Mouse (Mus musculus): ENCODE results near the gene Yy1.
A peak's percentile ranks its signal among the peaks of the same experiment; 100 is the strongest.

Gene Yy1

DNA sequence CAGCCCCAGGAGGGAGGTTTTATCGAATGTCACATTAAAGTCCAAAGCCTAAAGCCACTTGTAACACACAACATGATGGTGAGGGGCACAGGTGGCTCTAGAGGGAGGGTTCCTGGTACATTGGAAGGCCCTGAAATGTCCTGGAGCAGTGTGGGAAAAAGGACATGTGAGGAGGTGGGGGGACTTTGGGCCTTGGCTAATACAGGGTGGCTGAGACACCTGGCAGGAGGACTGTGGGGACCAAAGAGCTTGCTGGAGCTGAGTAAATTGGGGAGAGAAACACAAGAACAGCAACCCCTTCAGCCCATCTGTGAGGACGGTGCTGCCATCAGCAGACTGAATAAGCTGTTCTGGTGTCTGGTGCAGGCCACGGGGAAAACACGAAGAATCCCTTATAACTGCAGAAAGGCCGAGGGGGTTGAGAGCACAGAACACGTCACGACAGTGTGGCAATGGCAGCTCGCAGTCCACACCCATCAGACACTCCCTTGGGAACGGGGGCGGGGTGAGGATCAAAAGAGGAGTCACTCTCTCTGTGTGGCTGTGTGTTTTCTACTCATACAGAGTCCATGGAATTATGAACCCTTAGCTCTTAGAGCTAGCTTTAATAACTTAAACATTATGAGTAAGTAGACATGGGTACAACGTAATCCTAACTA, 24.4 kb upstream of the Yy1 start:
- DNase-seq (ENCODE audit: low read depth, low spot score) = no peak

DNA sequence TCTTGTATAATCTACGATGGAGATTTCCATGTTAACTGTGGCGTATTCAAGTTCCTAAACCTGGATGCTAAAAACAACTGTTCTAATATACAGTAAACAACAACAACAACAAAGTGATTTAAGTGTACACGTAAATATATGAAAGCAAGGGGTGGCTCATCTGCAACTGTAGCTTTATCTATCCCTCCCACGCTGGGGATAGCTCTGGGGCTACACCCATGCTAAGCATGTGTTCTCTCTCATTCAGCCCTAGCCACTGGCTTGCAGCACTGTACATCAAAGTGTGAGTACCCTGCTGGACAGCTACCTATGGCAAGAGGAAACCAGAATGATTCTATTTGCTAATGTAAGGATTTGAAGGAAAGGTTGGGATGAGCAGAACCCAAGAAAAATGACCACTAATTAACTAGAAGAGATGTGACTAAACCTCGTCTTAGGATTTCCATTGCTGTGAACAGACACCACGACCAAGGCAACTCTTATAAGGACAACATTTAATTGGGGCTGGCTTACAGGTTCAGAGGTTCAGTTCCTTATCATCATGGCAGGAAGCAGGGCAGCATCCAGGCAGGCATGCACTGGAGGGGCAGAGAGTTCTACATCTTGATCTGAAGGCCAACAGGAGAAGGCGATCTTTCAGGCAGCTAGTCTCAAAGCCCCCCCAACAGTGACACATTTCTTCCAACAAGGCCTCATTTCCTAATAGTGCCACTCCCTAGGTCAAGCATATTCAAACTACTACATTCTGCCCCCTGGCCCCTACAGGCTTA, 12.5 kb upstream of the Yy1 start:
- no peak for DNase-seq (ENCODE audit: low read depth, low spot score)

DNA sequence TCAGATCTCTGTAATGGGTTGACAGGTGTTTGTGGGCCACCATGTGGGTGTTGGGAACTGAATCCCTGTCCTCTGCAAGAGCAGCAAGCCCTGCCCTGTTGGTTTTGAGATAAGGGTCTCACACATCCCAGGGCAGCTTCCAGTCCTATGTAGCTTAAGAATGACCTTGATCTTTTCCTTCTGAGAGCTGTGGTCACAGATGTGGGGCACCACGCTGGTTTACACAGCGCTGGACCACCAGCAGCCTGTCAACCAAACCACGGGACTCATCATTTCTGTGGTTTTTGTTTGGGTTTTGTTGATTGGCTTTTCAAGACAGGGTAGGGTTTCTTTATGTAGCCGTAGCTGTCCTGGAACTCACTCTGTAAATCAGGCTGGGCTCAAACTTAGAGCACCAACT, 7.6 kb upstream of the Yy1 start:
- DNase-seq (ENCODE audit: low read depth, low spot score) = no peak

DNA sequence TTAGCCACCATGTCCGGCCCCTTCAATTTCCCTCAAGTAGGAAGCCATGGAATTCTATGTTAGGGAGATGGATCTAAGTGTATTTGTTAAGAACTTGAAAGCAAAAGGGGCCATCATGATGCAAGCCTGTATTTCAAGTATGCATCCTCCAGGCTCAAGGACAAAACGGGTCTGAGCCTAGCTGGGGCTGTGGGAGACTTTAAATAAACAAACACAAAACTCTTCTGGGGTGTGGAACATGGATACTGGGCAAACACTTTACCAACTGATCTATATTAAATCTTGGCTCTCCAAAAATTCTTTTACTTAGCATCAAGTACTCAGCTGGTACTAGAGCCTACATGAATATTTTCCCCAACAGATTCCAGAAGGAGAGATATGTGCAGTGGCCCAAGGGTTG, 5.4 kb upstream of the Yy1 start:
- no peak for DNase-seq (ENCODE audit: low read depth, low spot score)

DNA sequence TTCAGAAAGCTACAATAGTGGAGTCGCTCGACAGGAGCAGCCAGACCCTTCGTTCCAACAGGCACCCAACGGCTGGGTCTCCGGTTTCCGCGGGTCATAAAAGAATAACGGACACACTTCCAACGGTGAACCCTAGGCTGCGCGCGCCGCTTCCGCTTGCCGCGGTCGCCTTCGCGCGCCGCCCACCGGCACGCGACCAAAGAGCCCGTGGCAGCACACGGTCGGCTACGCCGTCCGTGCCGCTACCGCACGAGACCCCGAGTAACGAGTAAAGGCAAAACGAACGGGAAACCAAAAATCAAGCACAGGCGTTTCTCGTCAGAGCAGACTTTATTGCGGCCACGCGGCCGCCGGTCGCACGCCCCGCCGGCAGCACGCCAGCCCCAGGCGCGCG, 624 bp upstream of the Yy1 start:
- peak; percentile 85 for DNase-seq (ENCODE audit: low read depth, low spot score)

DNA sequence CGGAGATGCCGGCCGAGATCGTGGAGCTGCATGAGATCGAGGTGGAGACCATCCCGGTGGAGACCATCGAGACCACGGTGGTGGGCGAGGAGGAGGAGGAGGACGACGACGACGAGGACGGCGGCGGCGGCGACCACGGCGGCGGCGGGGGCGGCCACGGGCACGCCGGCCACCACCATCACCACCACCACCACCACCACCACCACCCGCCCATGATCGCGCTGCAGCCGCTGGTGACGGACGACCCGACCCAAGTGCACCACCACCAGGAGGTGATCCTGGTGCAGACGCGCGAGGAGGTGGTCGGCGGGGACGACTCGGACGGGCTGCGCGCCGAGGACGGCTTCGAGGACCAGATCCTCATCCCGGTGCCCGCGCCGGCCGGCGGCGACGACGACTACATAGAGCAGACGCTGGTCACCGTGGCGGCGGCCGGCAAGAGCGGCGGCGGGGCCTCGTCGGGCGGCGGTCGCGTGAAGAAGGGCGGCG, 724 bp downstream of the Yy1 start:
- no peak for DNase-seq (ENCODE audit: low read depth, low spot score)

DNA sequence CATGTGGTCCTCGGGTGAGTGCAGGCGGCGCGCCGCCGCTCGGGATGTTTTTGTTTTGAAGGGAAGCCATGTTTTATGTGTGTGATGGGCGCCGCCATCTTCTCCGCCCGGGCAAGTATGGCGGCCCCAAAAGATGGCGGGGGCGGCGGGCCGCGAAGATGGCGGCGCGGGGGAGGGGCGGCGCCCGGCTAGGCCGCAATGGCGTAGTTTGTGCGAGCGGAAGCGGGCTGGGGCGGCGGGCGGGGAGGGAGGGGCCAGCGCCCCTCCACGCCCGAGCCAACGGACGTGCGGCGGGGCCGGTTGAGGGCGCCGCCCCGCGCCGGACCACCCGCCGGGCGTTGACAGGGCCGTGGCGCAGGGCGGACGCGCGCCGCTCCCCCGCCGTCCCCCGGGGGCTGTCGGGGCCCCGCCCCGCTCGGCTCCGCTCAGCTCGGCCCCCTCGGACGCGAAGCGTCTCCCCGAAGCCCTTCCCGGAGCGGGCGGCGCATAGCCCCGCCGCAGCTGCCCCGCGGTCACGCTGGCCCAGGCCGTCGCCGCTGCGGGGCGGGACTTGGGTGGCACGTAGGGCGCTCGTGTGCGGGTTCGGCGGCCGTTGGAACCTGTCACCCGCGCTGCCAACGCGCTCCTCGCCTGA, 1.4 kb downstream of the Yy1 start:
- peak; percentile 69 for DNase-seq (ENCODE audit: low read depth, low spot score)

DNA sequence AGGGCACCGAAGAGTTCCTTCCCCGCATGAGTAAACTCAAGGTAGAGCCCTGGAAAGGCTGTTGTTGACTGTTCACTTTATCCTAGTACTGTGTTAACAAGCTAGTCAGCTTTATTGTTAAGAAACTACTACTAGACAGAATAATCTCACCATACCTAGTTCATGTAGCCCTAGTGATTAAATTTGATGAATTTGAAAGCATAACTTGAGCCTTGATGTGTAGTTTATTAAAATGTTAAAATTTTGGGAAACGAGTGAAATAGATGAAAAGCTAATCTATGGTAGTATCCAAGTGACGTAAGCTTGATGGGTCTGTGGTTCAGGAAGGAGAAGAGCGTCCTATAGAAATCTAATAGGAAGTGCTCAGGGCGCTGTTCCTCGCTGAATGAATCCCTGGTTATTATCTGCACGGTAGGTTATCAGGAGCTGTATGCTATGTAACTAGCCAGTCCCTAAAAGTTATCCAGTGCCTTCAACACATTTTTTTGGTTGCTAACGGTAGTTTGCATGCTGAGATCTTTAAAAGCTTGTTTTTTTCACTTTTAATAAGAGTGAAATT, 2.3 kb downstream of the Yy1 start:
- DNase-seq (ENCODE audit: low read depth, low spot score) = no peak

DNA sequence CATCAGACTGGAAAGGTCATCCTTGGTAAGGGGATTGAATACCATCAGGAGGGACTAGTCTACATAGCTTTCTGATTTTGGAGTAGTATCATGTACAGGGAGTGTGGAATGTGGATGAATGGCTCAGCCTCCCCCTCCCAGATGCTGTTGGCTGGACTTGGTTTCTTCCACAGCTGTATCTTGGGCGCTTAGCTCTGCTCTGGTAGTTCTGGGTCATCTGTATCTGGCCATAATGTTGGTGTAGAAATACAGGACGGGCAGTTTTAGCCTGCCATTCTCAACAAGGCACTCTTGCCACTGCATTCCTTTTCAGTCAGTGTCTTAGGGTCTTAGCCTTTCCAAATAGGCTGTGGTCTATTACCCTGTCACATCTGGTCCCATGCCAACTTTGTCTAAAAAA, 8.8 kb downstream of the Yy1 start:
- DNase-seq (ENCODE audit: low read depth, low spot score) = no peak

DNA sequence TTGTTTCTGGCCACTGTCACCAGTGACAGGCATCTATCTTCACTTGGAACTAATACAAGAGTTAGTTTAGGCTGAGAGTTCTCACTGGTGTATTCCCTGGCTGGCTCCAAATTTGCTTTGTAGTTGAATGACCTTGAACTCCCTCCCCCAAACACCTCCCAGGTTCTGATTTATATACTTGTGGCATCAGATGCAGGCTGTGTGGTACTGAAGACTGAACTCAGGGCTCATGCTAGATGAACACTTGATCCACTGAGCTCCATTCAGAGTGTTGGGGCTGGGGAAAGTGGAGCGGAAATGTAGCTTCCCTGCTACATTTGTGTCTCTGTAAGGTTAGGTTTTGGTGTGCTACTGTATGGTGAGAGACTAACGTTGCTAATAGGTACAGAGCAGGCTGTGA, 11.6 kb downstream of the Yy1 start:
- no peak for DNase-seq (ENCODE audit: low read depth, low spot score)

DNA sequence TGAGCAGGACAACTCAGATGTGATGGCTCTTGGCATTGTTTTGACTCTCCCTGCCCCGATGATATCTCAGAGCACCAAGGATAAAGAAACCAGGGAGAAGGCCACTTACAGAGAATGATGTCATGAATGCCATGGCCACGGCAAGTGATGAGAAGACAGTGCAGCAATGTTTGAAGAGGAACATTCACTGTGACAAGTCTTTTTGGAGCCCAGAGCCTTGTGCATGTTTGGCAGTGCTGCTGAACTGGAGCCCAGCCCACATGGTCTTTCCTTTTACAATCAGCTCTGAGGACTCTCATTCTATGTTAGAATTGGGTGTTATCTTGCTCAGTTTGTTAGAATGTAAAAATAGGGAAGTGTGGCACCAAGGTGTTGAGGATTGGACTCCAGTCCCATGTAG, 15.7 kb downstream of the Yy1 start:
- DNase-seq (ENCODE audit: low read depth, low spot score) = no peak

DNA sequence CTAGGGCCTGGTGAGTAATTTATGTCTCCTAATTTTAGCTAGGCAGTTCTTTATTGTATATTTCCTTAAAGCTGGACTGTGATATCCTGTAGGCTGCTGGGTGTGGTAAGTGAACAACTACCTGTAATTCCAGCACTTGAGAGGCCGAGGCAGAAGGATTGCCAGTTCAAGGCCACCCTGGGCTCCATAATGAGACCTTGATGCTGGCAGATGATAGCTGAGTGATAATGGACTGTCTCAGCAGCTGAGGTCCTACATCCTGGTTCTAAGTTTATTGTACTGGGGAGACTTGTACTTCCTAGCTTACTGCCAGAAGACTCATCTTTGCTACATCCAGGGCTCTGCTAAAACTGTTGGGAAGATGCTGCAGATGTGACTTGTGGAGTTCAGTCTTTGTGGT, 17.0 kb downstream of the Yy1 start:
- no peak for DNase-seq (ENCODE audit: low read depth, low spot score)

DNA sequence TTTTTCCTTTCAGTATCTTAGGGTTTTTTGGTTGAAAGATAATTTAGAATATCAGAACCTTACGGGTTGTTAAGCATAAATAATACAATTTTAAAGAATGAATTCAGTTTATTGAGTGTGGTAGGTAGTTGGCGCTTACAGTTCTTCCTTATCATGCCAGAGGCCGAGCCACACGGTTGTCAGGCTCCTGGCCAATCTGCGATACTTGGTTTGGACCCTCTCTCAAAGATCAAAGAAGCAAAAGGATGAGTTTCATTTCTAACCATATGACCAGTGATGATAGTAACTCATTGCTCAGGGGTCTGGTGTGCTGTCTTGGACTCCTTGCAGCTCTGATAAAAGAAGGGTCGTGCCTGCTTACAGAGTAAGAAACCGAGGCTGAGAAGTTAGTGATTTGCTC, 17.5 kb downstream of the Yy1 start:
- DNase-seq (ENCODE audit: low read depth, low spot score) = no peak

DNA sequence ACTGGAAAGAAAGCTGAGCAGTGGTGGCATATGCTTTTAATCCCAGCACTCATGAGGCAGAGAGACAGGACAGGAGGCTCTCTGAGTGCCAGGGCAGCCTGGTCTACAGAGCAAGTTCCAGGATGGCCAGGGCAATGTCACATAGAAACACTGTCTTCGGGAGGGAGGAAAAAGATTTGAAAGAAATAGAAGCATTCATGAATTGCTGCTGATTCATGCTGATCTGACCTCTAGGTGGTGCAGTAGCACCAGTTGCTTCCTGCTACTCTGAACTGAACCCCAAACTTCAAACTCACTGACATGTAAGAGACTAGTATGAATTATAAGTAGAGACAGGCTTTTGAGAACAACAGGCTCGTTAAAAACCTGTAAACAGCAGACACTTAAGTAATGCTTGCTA, 18.4 kb downstream of the Yy1 start:
- DNase-seq (ENCODE audit: low read depth, low spot score) = peak; percentile 36

DNA sequence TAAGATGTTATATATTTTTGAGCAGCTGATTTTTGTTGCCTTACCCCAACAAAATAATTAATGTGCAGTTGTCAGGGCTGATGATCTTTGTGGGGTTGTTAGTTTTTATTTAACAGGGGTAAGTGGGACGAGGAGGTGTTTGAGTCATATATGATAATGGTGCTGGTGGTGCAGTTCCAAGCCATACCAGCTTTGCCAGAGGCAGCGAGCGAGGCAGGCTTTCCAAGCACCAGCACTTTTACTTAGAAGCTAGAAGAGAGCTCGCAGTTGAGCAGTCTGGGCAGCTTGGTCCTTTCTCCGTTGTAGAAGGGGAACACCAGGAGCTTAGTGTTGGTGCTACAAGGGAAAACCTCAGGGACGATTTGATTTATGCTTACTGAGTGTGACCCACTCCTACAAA, 19.7 kb downstream of the Yy1 start:
- DNase-seq (ENCODE audit: low read depth, low spot score) = no peak

DNA sequence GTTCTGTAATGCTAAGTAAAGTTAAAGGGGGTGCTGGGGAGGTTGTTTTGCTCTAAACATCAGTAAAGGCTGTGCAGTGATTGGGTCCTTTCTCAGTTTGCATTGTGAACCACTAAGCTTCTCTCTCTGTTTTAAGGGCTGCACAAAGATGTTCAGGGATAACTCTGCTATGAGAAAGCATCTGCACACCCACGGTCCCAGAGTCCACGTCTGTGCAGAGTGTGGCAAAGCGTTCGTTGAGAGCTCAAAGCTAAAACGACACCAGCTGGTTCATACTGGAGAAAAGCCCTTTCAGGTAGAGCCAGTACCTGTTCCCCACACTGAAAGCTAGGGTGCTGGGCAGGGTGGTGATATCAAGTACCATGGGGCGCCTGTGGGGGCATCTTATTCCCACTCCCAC, 21.7 kb downstream of the Yy1 start:
- no peak for DNase-seq (ENCODE audit: low read depth, low spot score)

DNA sequence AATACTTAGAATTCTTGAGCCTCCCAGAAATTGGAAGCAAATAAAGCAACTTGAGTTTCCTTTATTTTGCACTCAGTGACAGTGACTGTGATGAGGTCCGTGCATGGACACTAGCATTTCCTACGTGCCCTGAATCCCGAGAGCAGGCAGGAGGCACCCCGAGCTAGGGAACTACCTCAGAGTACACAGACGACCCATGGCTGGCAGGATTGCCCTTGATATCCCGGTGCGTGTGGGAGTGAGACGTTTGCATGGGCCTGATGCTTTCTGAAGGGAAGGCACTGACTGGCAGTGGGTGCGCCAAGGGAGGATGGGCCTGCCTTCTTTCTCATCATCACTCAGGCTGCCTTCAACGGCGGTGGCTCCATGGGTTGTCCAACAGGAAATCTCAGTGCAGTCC, 23.8 kb downstream of the Yy1 start:
- DNase-seq (ENCODE audit: low read depth, low spot score) = no peak

DNA sequence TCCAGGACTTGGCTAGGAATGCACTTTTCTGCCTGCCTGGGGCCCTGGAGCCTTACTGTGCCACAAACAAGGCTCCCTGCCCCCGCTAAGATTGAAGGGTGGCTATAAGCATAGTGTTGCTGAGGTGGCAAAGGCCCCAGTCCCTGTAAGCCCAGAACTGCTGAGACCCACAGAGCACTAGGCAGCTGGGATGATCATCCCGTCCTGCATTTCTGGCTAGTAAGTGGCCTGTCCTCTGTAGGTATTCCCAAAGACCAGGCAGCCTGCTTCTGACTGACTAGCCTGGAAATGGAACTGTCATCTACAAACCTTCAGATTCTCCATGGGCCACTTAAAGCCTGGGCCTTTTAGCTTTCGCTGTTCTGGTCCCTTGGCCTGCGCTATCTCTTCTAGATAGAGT, 27.7 kb downstream of the Yy1 start:
- DNase-seq (ENCODE audit: low read depth, low spot score) = no peak

DNA sequence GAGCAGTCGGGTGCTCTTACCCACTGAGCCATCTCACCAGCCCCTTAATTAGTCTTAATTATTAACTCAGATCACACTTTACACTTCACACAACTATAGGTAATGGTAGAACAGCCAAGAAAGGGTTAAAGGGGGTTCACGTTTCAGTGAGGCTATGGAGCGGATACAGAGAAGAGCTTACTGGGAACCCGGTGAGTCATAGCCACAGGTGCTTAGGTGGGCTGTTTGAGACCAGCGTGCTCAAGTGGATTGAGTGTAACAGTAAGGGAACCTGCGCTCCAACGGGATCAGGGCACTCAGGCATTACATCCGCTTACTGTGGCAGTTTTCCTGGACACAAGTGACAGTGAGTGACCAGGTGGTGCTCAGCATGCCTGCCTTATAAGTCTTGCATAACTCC, 30.3 kb downstream of the Yy1 start:
- DNase-seq (ENCODE audit: low read depth, low spot score) = no peak

DNA sequence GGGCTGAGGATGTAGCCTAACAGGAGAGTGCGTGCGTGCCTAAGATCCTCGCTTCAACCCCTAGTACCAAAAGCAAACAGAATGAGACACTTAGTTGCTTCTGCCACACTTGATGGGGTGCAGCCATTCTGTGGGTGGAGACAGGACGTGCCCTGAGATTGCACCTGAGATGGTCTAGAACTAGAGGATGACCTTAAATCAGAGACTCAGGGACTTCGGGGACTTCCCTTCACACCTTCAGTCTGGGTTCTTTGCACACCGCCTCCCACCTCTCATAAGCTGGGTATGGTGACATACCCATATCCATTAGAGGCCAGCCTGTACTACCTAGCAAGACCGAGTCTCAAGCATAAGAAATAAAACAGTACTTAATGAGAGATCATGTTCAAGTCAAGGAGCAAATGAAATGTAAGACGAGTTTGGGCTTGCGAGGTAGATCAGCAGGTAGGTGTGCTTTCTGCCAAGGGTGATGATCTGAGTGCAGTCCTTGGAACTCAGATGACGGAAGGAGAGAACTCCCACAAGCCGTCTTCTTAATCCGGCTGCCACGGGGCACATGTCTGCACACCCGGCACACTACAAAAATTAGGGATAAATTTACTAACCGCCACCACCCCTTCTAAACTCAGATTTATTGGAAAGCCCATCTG, 31.6 kb downstream of the Yy1 start:
- no peak for DNase-seq (ENCODE audit: low read depth, low spot score)

DNA sequence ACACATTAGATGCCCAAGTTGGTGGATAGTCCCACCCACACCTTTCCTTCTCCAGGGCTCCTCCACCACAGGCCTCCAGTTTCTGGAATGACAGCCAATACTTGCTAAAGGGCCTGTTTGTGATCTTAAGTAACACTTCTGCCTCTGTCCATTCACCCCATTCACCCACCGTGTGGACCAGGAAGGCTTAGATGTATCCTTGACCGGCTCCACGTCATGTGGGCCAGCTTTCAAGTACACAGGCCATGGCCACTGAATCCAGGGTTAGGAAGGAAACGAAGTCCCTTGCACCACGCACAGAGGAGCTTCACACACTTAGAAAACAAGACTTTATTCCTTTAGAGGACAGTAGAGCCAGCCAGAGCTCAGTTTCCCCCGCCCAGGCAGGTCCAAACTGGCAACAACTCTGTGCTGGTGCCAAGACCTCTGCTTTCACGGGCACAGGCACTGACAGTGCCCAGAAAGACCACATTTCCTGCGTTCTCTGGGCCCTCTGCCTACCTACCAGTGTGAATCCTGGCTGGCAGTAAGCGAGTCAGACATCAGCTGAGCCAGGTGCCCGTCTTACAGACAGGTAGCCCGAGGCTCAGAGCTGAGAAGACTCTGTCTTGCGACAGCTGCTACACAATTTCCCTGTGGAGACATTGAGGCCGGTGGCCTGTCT, 32.9 kb downstream of the Yy1 start:
- no peak for DNase-seq (ENCODE audit: low read depth, low spot score)

All from ES-CJ7 (cell line).